Mouse (Mus musculus) brain, embryonic 14.5 days (tissue): ENCODE measurements around the gene Tmem214.

Experiments
- CTCF ChIP-seq: fragments of 200-500 bp; IDR thresholded peaks from 2 replicates; pipeline ENCODE4 v1.5.1; 2012; ENCODE audit warnings: inconsistent platforms, mild to moderate bottlenecking, moderate library complexity, borderline replicate concordance; ENCODE audit not compliant: insufficient read depth, insufficient read length; ENCODE audit errors: extremely low read depth
- POLR2A ChIP-seq: fragments of 200-500 bp; IDR thresholded peaks from 2 replicates; pipeline ENCODE4 v1.6.1; 2012; ENCODE audit warnings: mild to moderate bottlenecking, inconsistent platforms, borderline replicate concordance; ENCODE audit not compliant: poor library complexity, insufficient read depth, insufficient read length, severe bottlenecking; ENCODE audit errors: extremely low read depth

GRCm38 (mm10) chr5:30916841-30917240, 49.0 kb downstream of the Tmem214 start:
- no peak for TF ChIP-seq CTCF
- no peak for TF ChIP-seq POLR2A
